Mouse (Mus musculus): Measurements from ENCODE around the gene Scn4a.

DNA sequence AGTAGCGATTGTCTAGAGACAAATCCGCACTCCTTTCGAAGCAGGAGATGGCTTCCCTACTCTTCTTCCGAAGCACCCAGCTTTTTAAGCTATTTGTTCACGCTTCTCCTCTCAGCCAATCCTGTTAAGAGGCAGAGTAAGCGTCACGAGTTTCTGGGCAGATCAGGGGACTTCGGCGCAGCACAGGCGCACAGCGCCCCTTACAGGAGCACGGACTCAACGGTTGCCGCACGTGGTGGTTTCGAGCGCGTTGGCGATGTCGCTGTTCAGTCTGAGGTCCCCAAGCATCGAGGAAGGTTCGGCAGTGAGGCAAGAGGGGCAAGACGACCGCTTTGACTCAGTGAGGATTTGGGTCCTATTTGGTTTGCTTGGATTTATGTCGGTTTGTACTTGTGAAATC is 76.6 kb downstream of the Scn4a start, which contains the start of gene Tcam1:
- no peak for TF ChIP-seq CTCF (IDR thresholded peaks at IDR 0.05; ENCODE audit: low read depth, low read length)
- no peak for TF ChIP-seq TAL1 (conservative IDR thresholded peaks at IDR 0.05; ENCODE audit: low read depth, low read length)
- no peak for TF ChIP-seq GATA2 (IDR thresholded peaks at IDR 0.05; ENCODE audit: borderline replicate concordance, low read depth, low read length)
- TF ChIP-seq GATA1 (IDR thresholded peaks at IDR 0.05; ENCODE audit: borderline replicate concordance, low read length) = no peak
- no peak for TF ChIP-seq POLR2AphosphoS5 (IDR thresholded peaks at IDR 0.05; ENCODE audit: insufficient replicate concordance, low read depth, low read length)
